Mouse (Mus musculus) spleen, postnatal 10 days (tissue): Measurements from ENCODE around the gene Rrh.

Experiments used
- DNase-seq, 2 experiments: peaks; one replicate each; pipeline ENCODE4 v3.0.0; 2021 to 2022; ENCODE audit warnings: low spot score in 2 of 2

Rrh gene

GRCm38 (mm10) chr3:129822206-129822775 lies at the start of gene Rrh:
Gene Rrh (minus strand): TSS chr3:129822587.
- no peak for DNase-seq

- peak in 1 of 2 experiments; percentile 67 for DNase-seq
These were observed 41.3 kb upstream of the Rrh start for GRCm38 (mm10) chr3:129863698-129864097.

GRCm38 (mm10) chr3:129862592-129862991 lies 40.2 kb upstream of the Rrh start:
- DNase-seq, result no peak

- DNase-seq, result no peak
These were observed 24.5 kb upstream of the Rrh start for GRCm38 (mm10) chr3:129846846-129847245.

GRCm38 (mm10) chr3:129845868-129846267 lies 23.5 kb upstream of the Rrh start:
- DNase-seq, result no peak

GRCm38 (mm10) chr3:129838017-129838416 lies 15.6 kb upstream of the Rrh start:
- DNase-seq, result no peak

GRCm38 (mm10) chr3:129836965-129837364 lies 14.6 kb upstream of the Rrh start:
- no peak for DNase-seq

GRCm38 (mm10) chr3:129836051-129836697 lies 13.8 kb upstream of the Rrh start:
- no peak for DNase-seq

GRCm38 (mm10) chr3:129835388-129835934 lies 13.1 kb upstream of the Rrh start, which contains the start of gene Cfi:
Gene Cfi (plus strand): TSS chr3:129835884.
- no peak for DNase-seq

- DNase-seq, result peak; percentile 82 to 95
These were observed 8.7 kb upstream of the Rrh start, which contains the start of gene Gar1 for GRCm38 (mm10) chr3:129831035-129831568. Gene Gar1 (minus strand): TSS chr3:129831396.

- peak in 1 of 2 experiments; percentile 63 for DNase-seq
These were observed 8.2 kb upstream of the Rrh start for GRCm38 (mm10) chr3:129830626-129831025.

- no peak for DNase-seq
These were observed 5.3 kb upstream of the Rrh start for GRCm38 (mm10) chr3:129827691-129828090.

- no peak for DNase-seq
These were observed 4.3 kb upstream of the Rrh start for GRCm38 (mm10) chr3:129826691-129827090.

- DNase-seq, result no peak
These were observed 2.5 kb upstream of the Rrh start for GRCm38 (mm10) chr3:129824891-129825290.

- no peak for DNase-seq
These were observed 1.8 kb upstream of the Rrh start for GRCm38 (mm10) chr3:129824146-129824545.

- no peak for DNase-seq
These were observed 906 bp upstream of the Rrh start for GRCm38 (mm10) chr3:129823293-129823692.

- no peak for DNase-seq
These were observed 651 bp downstream of the Rrh start for GRCm38 (mm10) chr3:129821736-129822135.

- DNase-seq, result no peak
These were observed 1.5 kb downstream of the Rrh start for GRCm38 (mm10) chr3:129820847-129821246.

GRCm38 (mm10) chr3:129803765-129804164 lies 18.6 kb downstream of the Rrh start, which contains the start of gene Lrit3:
Gene Lrit3 (minus strand): TSS chr3:129804030.
- no peak for DNase-seq

- no peak for DNase-seq
These were observed 23.4 kb downstream of the Rrh start for GRCm38 (mm10) chr3:129799011-129799410.

GRCm38 (mm10) chr3:129798551-129798950 lies 23.8 kb downstream of the Rrh start:
- DNase-seq, result no peak

GRCm38 (mm10) chr3:129797341-129797740 lies 25.0 kb downstream of the Rrh start:
- no peak for DNase-seq

GRCm38 (mm10) chr3:129793801-129794200 lies 28.6 kb downstream of the Rrh start:
- no peak for DNase-seq
